Mouse (Mus musculus) liver, embryonic 14.5 days (tissue): ENCODE results near the gene Ppif.

Experiments used
- CTCF ChIP-seq: IDR thresholded peaks from 2 replicates; pipeline ENCODE4 v1.5.1; 2016; ENCODE audit warnings: antibody characterized with exemption, low read depth, control low read depth
- EP300 ChIP-seq: IDR thresholded peaks from 2 replicates; pipeline ENCODE4 v1.6.1; 2016; ENCODE audit warnings: antibody characterized with exemption, low read depth

- TF ChIP-seq CTCF (no peak), EP300 (no peak)
Measured at GRCm38 (mm10) chr14:25741840-25742367, 48.0 kb downstream of the Ppif start.
